Mouse (Mus musculus) cortical plate, adult 2 months (tissue): Measurements from ENCODE around the gene Zfp687.

ENCODE experiments used
- CTCF ChIP-seq: fragments of 200-500 bp; IDR thresholded peaks from 2 replicates; pipeline ENCODE4 v1.5.1; 2011; ENCODE audit warnings: mild to moderate bottlenecking, control low read depth, low read length; ENCODE audit not compliant: insufficient read depth; ENCODE audit errors: extremely low read depth
- POLR2A ChIP-seq: fragments of 200-500 bp; IDR thresholded peaks from 2 replicates; pipeline ENCODE4 v1.6.1; 2011; ENCODE audit warnings: mild to moderate bottlenecking, low read length, control low read depth; ENCODE audit not compliant: insufficient read depth; ENCODE audit errors: extremely low read depth

DNA sequence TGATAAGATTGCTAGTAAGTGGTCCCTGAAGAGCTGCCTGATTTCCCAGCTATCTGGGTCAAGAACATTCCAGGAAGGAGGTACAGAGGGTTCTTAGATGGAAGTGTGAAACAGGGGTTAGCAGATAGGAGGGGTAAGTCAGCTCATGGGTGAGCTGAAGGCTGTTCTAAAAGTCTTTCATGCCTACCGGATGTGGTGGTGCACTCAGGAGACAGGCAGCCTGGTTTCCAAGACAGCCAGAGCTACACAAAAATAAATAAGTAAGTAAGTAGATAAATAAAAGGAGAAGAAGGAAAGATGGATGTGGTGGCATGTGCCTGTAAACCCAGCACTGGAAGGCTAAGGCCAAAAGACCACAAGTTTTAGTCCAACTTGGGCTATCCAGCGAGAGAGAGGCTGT lies 3.5 kb upstream of the Zfp687 start:
- TF ChIP-seq POLR2A (no peak), CTCF (no peak)
